Mouse (Mus musculus) hindbrain, postnatal 0 days (tissue): ENCODE data around the gene Myadml2. TPM values are rescaled to one million over a fixed set of nuclear protein-coding genes. Genes with fewer than 3 reads are reported as not detected.

Experiments used
- ATAC-seq: fragments of 200-750 bp; cut with Nextera tagmentation; 2 replicates; pipeline ENCODE4 v1.8.0; 2017; ENCODE audit warnings: mild to moderate bottlenecking, moderate TSS enrichment, moderate library complexity
- DNase-seq: peaks from one replicate; pipeline ENCODE4 v3.0.0-alpha.2; 2015; ENCODE audit warnings: low spot score
- H3K27ac ChIP-seq: fragments of 300-500 bp; sonication (generic); 2 replicates; pipeline ENCODE4 v1.5.1; 2014; ENCODE audit warnings: mild to moderate bottlenecking
- H3K27me3 ChIP-seq: fragments of 300-500 bp; sonication (generic); 2 replicates; pipeline ENCODE4 v1.6.1; 2014; ENCODE audit warnings: low read length, mixed read lengths; ENCODE audit not compliant: insufficient read depth
- H3K36me3 ChIP-seq: fragments of 300-500 bp; sonication (generic); 2 replicates; pipeline ENCODE4 v1.6.1; 2014; ENCODE audit warnings: low read length, mixed read lengths; ENCODE audit not compliant: insufficient read depth
- H3K4me1 ChIP-seq: fragments of 300-500 bp; sonication (generic); 2 replicates; pipeline ENCODE4 v1.6.1; 2014; ENCODE audit warnings: antibody characterized with exemption, low read length, mixed read lengths; ENCODE audit not compliant: insufficient read depth
- H3K4me2 ChIP-seq: fragments of 300-500 bp; sonication (generic); 2 replicates; pipeline ENCODE4 v1.6.1; 2014; ENCODE audit warnings: low read depth, mild to moderate bottlenecking, low read length, moderate library complexity, mixed read lengths
- H3K4me3 ChIP-seq: fragments of 300-500 bp; sonication (generic); 2 replicates; pipeline ENCODE4 v1.5.1; 2014; ENCODE audit warnings: low read length
- H3K9ac ChIP-seq: fragments of 300-500 bp; sonication (generic); replicated peaks from 2 replicates; pipeline ENCODE4 v1.6.1; 2014; ENCODE audit warnings: mild to moderate bottlenecking, low read length, moderate library complexity, mixed read lengths
- H3K9me3 ChIP-seq: fragments of 300-500 bp; sonication (generic); 2 replicates; pipeline ENCODE4 v1.6.1; 2016; ENCODE audit warnings: low read length, mixed read lengths
- CTCF ChIP-seq: IDR thresholded peaks from 2 replicates; pipeline ENCODE4 v1.5.1; 2016; ENCODE audit warnings: antibody characterized with exemption, control low read depth, low read depth
- WGBS: fragments of 180-500 bp; shearing (Covaris S2); extraction: QIAGEN DNeasy Blood & Tissue Kit; methylation state at CpG from one replicate; pipeline ENCODE4 v1.1.7; 2014; 5-methylcytosine and 5-hydroxymethylcytosine counted together
- polyA plus RNA-seq: library from polyadenylated mRNA; unstranded; fragments of >200 nt; fragmentation: Nextera tagmentation; extraction: Ambion mirVana; gene quantifications from 2 replicates; pipeline ENCODE4 v1.2.1, GENCODE M21; 2015
- total RNA-seq: library from RNA; depleted of rRNA; stranded (reverse); fragments of >200 nt; gene quantifications from 2 replicates; pipeline ENCODE4 v1.2.3, GENCODE M21; 2014

Gene Myadml2
- total and polyA plus RNA-seq, 2 experiments from 2014 or later = 1.3 to 1.5 TPM

DNA sequence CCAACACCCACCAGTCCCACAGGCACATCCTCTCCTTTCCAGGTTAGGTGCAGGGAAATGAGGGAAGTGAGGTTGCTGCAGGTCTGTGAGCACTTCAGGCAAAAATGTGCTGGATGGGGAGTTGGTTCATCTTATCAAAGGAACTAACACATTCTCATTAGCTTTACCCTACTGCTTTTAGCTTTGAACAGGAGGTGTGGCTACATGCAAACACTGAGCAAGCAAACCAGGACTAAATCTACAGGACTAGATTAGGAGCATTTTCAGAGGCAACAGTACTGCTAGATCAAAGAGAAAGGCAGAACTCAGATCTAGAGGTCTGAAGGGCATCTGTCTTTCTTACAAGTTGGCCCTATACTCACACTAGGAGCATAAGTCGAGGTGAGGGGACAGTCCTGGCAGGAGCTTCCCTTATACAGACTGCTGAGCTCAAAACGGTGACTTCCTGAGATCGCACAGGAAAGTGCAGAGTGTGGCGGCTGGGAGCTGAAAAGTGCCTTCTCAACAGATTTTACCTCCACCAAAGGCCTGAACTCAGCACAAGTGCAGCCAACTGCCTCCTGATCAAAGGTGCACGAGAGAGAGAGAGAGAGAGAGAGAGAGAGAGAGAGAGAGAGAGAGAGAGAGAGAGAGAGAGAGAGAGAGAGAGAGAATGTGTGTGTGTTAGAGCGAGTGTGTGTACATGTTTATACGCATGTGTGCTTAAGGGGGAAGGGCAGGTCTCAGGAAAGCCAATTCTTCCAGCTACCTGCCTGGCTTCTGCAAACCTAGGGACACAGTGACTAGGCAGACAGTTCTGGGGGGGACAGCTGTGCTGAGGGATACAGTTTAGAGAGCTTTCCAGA lies 16.9 kb downstream of the Myadml2 start:
- H3K27ac ChIP-seq = peak overlapping the region; percentile 41
- WGBS = 48% methylated on average over 6 of the region's 7 CpGs

DNA sequence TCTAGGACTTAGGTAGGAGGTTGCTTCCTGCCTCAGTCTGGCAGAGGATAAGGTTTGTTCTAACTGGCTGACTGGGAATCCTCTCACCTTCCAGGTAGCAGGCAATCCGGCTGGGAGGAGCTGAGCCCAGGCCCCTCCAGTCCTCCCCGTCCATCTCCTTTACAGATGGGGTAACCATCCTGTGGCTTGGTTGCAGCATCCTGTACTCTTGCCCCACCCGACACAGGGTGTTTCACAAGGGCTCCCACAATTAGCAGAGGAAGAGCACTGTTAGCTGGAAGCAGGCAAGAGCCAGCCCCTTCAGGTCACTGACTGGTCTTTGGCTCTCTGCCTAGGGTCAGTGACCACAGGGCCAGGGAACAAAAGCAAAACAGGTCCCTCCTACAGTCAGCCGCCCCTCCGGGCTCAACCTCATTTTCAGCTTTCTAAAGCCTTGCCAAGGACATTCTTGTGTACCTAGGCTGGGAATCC lies 17.5 kb downstream of the Myadml2 start:
- Histone ChIP-seq H3K4me1 (peaks cover 17% of the 10 kb centered on the region), H3K36me3 (0 out of 2 replicates have a peak, but pooled peaks cover 5% of the 10 kb centered on the region), H3K4me3 (no peak overlapping the region), H3K27ac (peak overlapping the region; percentile 41; the same call in 1 of the 2 replicates), H3K9me3 (no peaks in the 10 kb centered on the region), H3K27me3 (no peaks in the 10 kb centered on the region), H3K4me2 (peak overlapping the region; percentile 25; the same call in 1 of the 2 replicates), H3K9ac (no peak overlapping the region; the same call in 1 of the 2 replicates)
- TF ChIP-seq CTCF = no peak
- no peak for DNase-seq
- ATAC-seq = no peak
- 35% methylated on average over 5 of the region's 5 CpGs for WGBS

More for the DNA sequence above, 16.9 kb downstream of the Myadml2 start:
- Histone ChIP-seq H3K27me3 (no peaks in the 10 kb centered on the region), H3K9me3 (no peaks in the 10 kb centered on the region), H3K4me2 (peak overlapping the region; percentile 96), H3K4me3 (no peak overlapping the region), H3K36me3 (0 out of 2 replicates have a peak, but pooled peaks cover 5% of the 10 kb centered on the region), H3K9ac (no peak overlapping the region; the same call in 1 of the 2 replicates), H3K4me1 (peaks cover 17% of the 10 kb centered on the region)
- TF ChIP-seq CTCF = no peak
- DNase-seq (no peak), ATAC-seq (no peak)

GRCm38 (mm10) chr11:120629911-120630310 lies 18.0 kb downstream of the Myadml2 start:
- Histone ChIP-seq H3K4me3 (no peak overlapping the region), H3K9ac (no peak overlapping the region; the same call in 1 of the 2 replicates), H3K36me3 (0 out of 2 replicates have a peak, but pooled peaks cover 5% of the 10 kb centered on the region), H3K9me3 (no peaks in the 10 kb centered on the region), H3K4me1 (peaks cover 22% of the 10 kb centered on the region), H3K4me2 (0 out of 2 replicates have a peak overlapping the region, but pooled peaks have one; percentile 25), H3K27ac (peak overlapping the region; percentile 41; the same call in 1 of the 2 replicates), H3K27me3 (no peaks in the 10 kb centered on the region)
- ATAC-seq (no peak), DNase-seq (no peak)
- 34% methylated on average over 7 of the region's 7 CpGs for WGBS
- no peak for TF ChIP-seq CTCF

- WGBS = 72% methylated on average over 23 of the region's 23 CpGs
- no peak for ATAC-seq
- Histone ChIP-seq H3K36me3 (0 out of 2 replicates have a peak, but pooled peaks cover 5% of the 10 kb centered on the region), H3K9ac (no peak overlapping the region), H3K9me3 (no peaks in the 10 kb centered on the region), H3K27me3 (no peaks in the 10 kb centered on the region), H3K27ac (peak overlapping the region; percentile 41; the same call in 1 of the 2 replicates), H3K4me2 (0 out of 2 replicates have a peak overlapping the region, but pooled peaks have one; percentile 25), H3K4me1 (peaks cover 22% of the 10 kb centered on the region), H3K4me3 (no peak overlapping the region)
- no peak for TF ChIP-seq CTCF
- no peak for DNase-seq
Measured at GRCm38 (mm10) chr11:120629341-120629730, 18.6 kb downstream of the Myadml2 start.

- Histone ChIP-seq H3K4me2 (no peak overlapping the region), H3K27ac (no peak overlapping the region), H3K4me3 (no peak overlapping the region), H3K36me3 (0 out of 2 replicates have a peak, but pooled peaks cover 5% of the 10 kb centered on the region), H3K27me3 (no peaks in the 10 kb centered on the region), H3K4me1 (peaks cover 22% of the 10 kb centered on the region), H3K9ac (no peak overlapping the region), H3K9me3 (no peaks in the 10 kb centered on the region)
- ATAC-seq (no peak), DNase-seq (no peak)
- TF ChIP-seq CTCF = no peak
- WGBS = 94% methylated on average over 23 of the region's 23 CpGs
Measured at GRCm38 (mm10) chr11:120628601-120629340, 19.2 kb downstream of the Myadml2 start.

DNA sequence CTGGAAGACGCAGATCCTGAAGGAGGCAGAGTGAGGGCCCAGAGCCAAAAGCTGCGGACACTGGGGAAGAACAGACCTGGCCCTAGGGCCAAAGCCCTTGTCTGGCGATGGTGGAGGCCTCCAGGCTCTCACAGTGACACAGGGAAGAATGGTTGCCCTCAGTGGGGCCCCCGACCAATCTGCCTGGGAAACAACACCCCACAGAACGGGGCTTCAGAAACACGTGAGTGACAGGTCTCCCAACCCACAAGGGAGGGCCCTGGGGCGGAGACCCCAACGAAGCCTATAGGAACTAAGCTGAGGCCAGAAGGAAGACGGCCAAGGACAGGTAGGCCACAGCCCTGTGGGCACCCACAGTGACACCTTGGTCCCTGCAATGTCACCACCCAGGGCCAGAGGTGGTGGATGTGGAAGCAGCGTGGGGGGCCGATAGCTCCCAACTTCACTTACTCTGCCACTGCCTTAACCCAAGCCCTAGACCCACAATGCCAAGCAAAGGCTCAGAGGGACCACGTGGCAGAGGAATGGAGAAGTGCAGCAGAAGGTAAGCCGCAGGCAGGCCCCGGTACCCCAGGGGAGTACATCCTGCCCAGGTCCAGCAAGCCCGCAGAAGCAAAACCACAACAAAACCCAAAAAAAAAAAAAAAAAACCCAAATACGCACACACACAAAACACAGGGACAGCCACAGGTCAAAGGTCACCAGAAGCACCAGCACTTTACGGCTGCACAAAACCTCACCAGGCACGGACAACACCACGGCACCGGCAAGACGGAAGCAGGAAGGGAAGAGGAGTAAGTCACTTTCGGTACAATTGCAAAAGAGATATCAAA lies 20.3 kb downstream of the Myadml2 start:
- WGBS = 70% methylated on average over 22 of the region's 22 CpGs
- H3K9ac ChIP-seq = no peak overlapping the region
- no peaks in the 10 kb centered on the region for H3K9me3 ChIP-seq
- no peaks in the 10 kb centered on the region for H3K27me3 ChIP-seq
- H3K4me2 ChIP-seq = no peak overlapping the region
- no peak overlapping the region for H3K27ac ChIP-seq
- H3K4me3 ChIP-seq = no peak overlapping the region
- peaks cover 12% of the 10 kb centered on the region; the same call in 1 of the 2 replicates for H3K36me3 ChIP-seq
- TF ChIP-seq CTCF = no peak
- no peak for DNase-seq
- no peak for ATAC-seq
- H3K4me1 ChIP-seq = peaks cover 22% of the 10 kb centered on the region
